Mouse (Mus musculus): Measurements from ENCODE around the gene Arhgap27. TPM values are rescaled to one million over a fixed set of nuclear protein-coding genes. Genes with fewer than 3 reads are reported as not detected.

Gene Arhgap27
- polyA plus RNA-seq (2015; fragmentation: Nextera tagmentation; extraction: Ambion mirVana), result 10.2 and 10.4 TPM in 2 replicates

DNA sequence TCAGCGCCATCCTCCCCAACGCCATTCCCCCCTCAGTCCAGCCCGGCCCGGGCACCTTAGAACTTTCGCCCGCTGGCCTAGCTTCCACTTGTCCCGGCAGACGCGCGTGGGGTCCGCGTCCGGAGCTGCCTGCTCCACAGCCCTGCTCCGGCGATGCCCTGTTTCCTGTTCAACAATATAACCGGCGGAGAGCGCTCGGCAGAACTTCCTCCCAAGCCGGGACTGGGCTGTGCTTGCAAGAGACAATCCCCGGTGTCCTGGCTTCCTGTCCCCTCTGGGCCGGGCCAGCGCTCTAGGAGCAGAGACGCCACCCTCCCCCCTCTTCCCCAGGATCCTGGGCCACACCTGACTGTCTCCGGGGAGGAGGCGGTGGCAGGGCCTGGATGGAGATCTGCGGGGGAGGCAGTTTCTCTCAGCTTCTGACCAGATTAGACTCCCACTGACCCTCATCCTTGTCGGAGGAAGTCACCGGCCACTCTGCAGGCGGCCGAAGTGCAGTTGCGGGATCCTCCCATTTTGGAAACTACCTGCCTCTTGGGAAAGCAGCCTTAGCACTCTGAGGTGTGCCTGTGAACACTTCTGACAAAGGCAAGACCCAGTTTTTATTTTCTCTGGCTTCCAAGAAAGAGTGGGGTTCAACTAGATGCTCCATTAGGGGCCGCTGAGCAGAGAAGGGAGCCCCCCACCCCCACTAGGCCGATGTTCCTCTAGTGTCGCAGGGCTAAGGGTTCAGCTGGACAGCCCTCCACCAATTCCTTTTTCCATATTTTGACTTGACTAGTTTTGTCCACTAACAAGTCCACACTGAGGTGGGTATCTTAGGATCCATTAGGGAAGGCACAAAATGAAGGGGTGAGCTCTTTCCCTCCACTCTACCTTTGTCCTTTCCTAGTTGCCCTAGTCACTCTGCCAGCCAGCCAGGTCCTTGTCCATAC, at the start of gene Arhgap27:
Arhgap27 (minus strand) TSS at position 479 of the 935 bp plus-strand sequence.

DNA sequence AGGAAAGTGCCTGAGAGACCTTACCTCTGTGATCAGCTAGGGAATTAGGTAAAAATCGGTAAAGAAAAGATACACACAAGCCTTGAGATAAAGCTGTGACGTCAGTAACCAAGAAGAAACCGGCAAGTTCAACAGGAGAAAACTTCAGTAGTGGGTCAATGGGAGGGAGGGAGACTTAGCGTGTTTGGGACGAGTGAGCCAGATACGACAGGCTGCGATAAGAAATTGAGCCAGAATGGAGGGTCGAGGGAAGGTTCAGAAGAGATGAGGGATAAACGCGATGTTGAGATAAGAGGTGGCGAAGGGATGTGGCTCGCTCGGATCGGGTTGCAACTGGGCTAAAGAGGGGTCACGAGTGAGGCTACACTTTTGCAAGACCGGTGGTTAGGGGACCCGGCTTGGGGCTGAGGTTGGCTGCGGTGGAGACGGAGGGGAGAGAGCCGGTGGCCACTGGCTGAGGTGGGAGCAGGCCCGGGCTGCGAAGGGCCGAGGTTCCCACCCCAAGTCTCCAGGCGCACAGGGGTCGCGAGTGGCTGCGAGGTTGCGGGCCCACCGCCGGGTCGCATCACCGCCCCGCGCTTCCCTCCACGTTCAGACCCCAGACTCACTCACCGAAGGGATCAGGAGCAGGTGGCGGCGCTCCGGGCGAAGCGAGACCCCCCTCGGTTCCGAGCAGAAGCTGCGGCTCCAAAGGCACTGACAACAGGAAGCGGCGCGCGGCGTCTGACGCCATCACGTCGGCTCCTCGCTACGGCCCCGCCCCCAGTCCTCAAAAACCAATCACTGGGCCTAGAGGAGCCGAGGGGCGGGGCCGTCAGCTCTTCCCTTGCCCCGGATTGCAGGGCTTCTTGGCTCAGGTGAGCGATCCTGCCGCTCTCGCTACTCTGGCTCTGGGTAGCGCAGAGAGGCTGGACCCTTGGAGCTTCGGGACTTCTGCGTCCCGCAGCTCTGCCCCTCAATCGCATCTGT, 48.8 kb upstream of the Arhgap27 start, which contains the start of gene Plekhm1:
Plekhm1 (minus strand) TSS at position 707 of the 969 bp plus-strand sequence.

Other genes with a start within 250 kb of the Arhgap27 start
- gene Hexim1, start 247.5 kb downstream of the Arhgap27 start, polyA plus RNA-seq (2015; fragmentation: Nextera tagmentation; extraction: Ambion mirVana), result 3.0 and 3.5 TPM in 2 replicates
- gene Hexim2, start 231.3 kb downstream of the Arhgap27 start, polyA plus RNA-seq (2015; fragmentation: Nextera tagmentation; extraction: Ambion mirVana), result 3.6 and 4.6 TPM in 2 replicates
- 1.3 and 3.3 TPM in 2 replicates for gene Fmnl1, start 192.6 kb downstream of the Arhgap27 start, polyA plus RNA-seq (2015; fragmentation: Nextera tagmentation; extraction: Ambion mirVana)
- gene 1700023F06Rik, start 155.1 kb downstream of the Arhgap27 start, polyA plus RNA-seq (2015; fragmentation: Nextera tagmentation; extraction: Ambion mirVana), result 1.4 and 1.6 TPM in 2 replicates
- gene Spata32, start 145.3 kb downstream of the Arhgap27 start, polyA plus RNA-seq (2015; fragmentation: Nextera tagmentation; extraction: Ambion mirVana), result not detected in 2 replicates
- 3.5 and 3.6 TPM in 2 replicates for gene Map3k14, start 96.2 kb downstream of the Arhgap27 start, polyA plus RNA-seq (2015; fragmentation: Nextera tagmentation; extraction: Ambion mirVana)
- 5.3 and 5.9 TPM in 2 replicates for gene Plekhm1, start 49.0 kb upstream of the Arhgap27 start, polyA plus RNA-seq (2015; fragmentation: Nextera tagmentation; extraction: Ambion mirVana)
- gene Lrrc37a, start 140.9 kb upstream of the Arhgap27 start, polyA plus RNA-seq (2015; fragmentation: Nextera tagmentation; extraction: Ambion mirVana), result not detected in 2 replicates